Mouse (Mus musculus) ES-Bruce4 (cell line): ENCODE results near the gene Cd3g.

Experiments used
- CTCF ChIP-seq: IDR thresholded peaks from one replicate; pipeline ENCODE4 v1.8.1; 2011; ENCODE audit warnings: low read depth, low read length
- EP300 ChIP-seq: IDR thresholded peaks from 2 replicates; pipeline ENCODE4 v1.6.1; 2011; ENCODE audit warnings: low read depth, low read length; ENCODE audit not compliant: insufficient read depth
- POLR2A ChIP-seq: IDR thresholded peaks from one replicate; pipeline ENCODE4 v1.8.1; 2011; ENCODE audit warnings: low read length; ENCODE audit not compliant: insufficient read depth

DNA sequence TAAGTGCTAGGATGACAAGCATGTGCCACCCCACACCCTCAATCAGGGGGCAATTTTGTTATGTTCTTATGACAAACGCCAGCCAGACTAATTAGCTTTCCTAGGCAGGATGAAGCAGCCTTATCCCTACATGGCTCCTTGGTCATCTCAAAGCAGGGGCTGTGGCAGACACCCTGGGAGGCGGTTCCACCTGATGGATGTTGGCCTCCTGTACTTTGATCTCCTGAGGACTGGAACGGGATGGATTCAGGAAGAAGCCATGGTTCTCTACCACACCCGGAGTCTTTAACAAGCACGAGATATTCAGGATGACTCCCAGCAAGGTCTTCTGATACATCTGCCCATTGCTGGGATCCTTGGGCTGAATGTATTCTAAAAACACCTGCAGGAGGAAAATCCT is 32.4 kb downstream of the Cd3g start:
- TF ChIP-seq POLR2A (no peak), CTCF (no peak), EP300 (no peak)
